Mouse (Mus musculus): ENCODE results near the gene Sgpp1.
"Not testable (repeated sequence)": the region's sequence is repeated elsewhere in the genome, so short reads cannot be mapped to it uniquely, and the experiment has no call there.

Gene Sgpp1

GRCm38 (mm10) chr12:75687314-75687713 is 48.2 kb downstream of the Sgpp1 start:
- DNase-seq (ENCODE audit: low spot score), result no peak

GRCm38 (mm10) chr12:75684026-75684425 is 51.5 kb downstream of the Sgpp1 start:
- DNase-seq (ENCODE audit: low spot score), result not testable (repeated sequence)

- no peak for DNase-seq (ENCODE audit: low spot score)
Measured at GRCm38 (mm10) chr12:75683598-75683997, 51.9 kb downstream of the Sgpp1 start.

- no peak for DNase-seq (ENCODE audit: low spot score)
Measured at GRCm38 (mm10) chr12:75682842-75683241, 52.7 kb downstream of the Sgpp1 start.

GRCm38 (mm10) chr12:75681101-75681500 is 54.4 kb downstream of the Sgpp1 start:
- DNase-seq (ENCODE audit: low spot score), result no peak

- DNase-seq (ENCODE audit: low spot score), result no peak
Measured at GRCm38 (mm10) chr12:75678393-75678792, 57.1 kb downstream of the Sgpp1 start.

GRCm38 (mm10) chr12:75672630-75673029 is 62.9 kb downstream of the Sgpp1 start:
- DNase-seq (ENCODE audit: low spot score), result no peak

GRCm38 (mm10) chr12:75671759-75672315 is 63.7 kb downstream of the Sgpp1 start:
- no peak for DNase-seq (ENCODE audit: low spot score)

- DNase-seq (ENCODE audit: low spot score), result no peak
Measured at GRCm38 (mm10) chr12:75670611-75671010, 64.9 kb downstream of the Sgpp1 start.

- peak; percentile 100 for DNase-seq (ENCODE audit: low spot score)
Measured at GRCm38 (mm10) chr12:75669258-75670106, 66.0 kb downstream of the Sgpp1 start, which contains the start of gene Wdr89. TSS of gene Wdr89 (minus strand) at chr12:75669537.

- DNase-seq (ENCODE audit: low spot score), result peak; percentile 12
Measured at GRCm38 (mm10) chr12:75668916-75669257, 66.6 kb downstream of the Sgpp1 start.

- DNase-seq (ENCODE audit: low spot score), result no peak
Measured at GRCm38 (mm10) chr12:75668221-75668620, 67.3 kb downstream of the Sgpp1 start.

GRCm38 (mm10) chr12:75666939-75667338 is 68.6 kb downstream of the Sgpp1 start:
- DNase-seq (ENCODE audit: low spot score), result no peak

GRCm38 (mm10) chr12:75664516-75664810 is 71.1 kb downstream of the Sgpp1 start:
- DNase-seq (ENCODE audit: low spot score), result no peak
